Comparison of ENCODE assay signal across 11 mouse cellular contexts in genomic region chr11:71902304-71903019, GRCm38 (mm10).
DNase-seq lines count a peak whose midpoint lies in the region; ATAC-seq lines count a peak whose summit lies in the region.
"Had no signal": no experiment of that assay in that cellular context is flagged by ENCODE, and none has a peak within 500 bp of the region (broad histone marks: within the 10 kb centered on the region; RNA-seq: fewer than 3 reads in every experiment).

No protein-coding gene starts in this region.

- no peaks in the 10 kb centered on the region for H3K27me3 ChIP-seq in midbrain, embryonic 15.5 days (replicated peaks)
- no peaks in the 10 kb centered on the region for H3K27me3 ChIP-seq in intestine, embryonic 16.5 days (replicated peaks; ENCODE audit: control insufficient read depth, insufficient read depth, low read length)
- H3K27me3 ChIP-seq: heart, embryonic 15.5 days had no signal

- 54% methylated on average over 10 of the region's 10 CpGs for WGBS in midbrain, embryonic 15.5 days
- WGBS in intestine, embryonic 16.5 days: 64% methylated on average over 10 of the region's 10 CpGs

- no peak overlapping the region for H3K4me2 ChIP-seq in midbrain, embryonic 15.5 days
- no peak overlapping the region for H3K4me2 ChIP-seq in intestine, embryonic 16.5 days (ENCODE audit: low read depth, low read length)
- H3K4me2 ChIP-seq: heart, embryonic 15.5 days had no signal

- no peaks in the 10 kb centered on the region for H3K9me3 ChIP-seq in midbrain, embryonic 15.5 days
- H3K9me3 ChIP-seq in intestine, embryonic 16.5 days (ENCODE audit: control insufficient read depth, low read length): no peaks in the 10 kb centered on the region
- H3K9me3 ChIP-seq: heart, embryonic 15.5 days had no signal

- H3K4me3 ChIP-seq in midbrain, embryonic 15.5 days: no peak overlapping the region
- H3K4me3 ChIP-seq in intestine, embryonic 16.5 days (ENCODE audit: low read length): no peak overlapping the region
- H3K4me3 ChIP-seq: heart, embryonic 15.5 days had no signal

- DNase-seq in heart, adult 11 months: peak; percentile 77
- no peak for DNase-seq in heart, adult 8-10 months (ENCODE audit: low spot score)
- DNase-seq in cerebellum, adult 8-10 months: peak; percentile 66
- DNase-seq in frontal cortex, postnatal 36 days (ENCODE audit: low spot score in 2 of 2): peak; percentile 71 to 76
- DNase-seq in lung, postnatal 10 days: no peak
- DNase-seq: embryo, embryonic 11 days; kidney, postnatal 4 days had no signal

- H3K27ac ChIP-seq in midbrain, embryonic 15.5 days: 0 out of 2 replicates have a peak overlapping the region, but pooled peaks have one; percentile 5
- H3K27ac ChIP-seq in intestine, embryonic 16.5 days (ENCODE audit: low read length): no peak overlapping the region
- H3K27ac ChIP-seq: heart, embryonic 15.5 days had no signal

- no peak for ATAC-seq in midbrain, embryonic 15.5 days (replicated peaks)
- no peak for ATAC-seq in activated CD4-positive, CD25-positive, alpha-beta regulatory T cell, adult 4 months
- no peak for ATAC-seq in intestine, embryonic 16.5 days

- no peak overlapping the region for H3K9ac ChIP-seq in midbrain, embryonic 15.5 days
- H3K9ac ChIP-seq in intestine, embryonic 16.5 days (ENCODE audit: low read depth, low read length): no peak overlapping the region
- H3K9ac ChIP-seq: heart, embryonic 15.5 days had no signal

- H3K36me3 ChIP-seq in midbrain, embryonic 15.5 days (replicated peaks): no peaks in the 10 kb centered on the region
- no peaks in the 10 kb centered on the region for H3K36me3 ChIP-seq in intestine, embryonic 16.5 days (ENCODE audit: control insufficient read depth, insufficient read depth, low read length)
- H3K36me3 ChIP-seq: heart, embryonic 15.5 days had no signal

- 0 out of 2 replicates have a peak, but pooled peaks cover 8% of the 10 kb centered on the region for H3K4me1 ChIP-seq in midbrain, embryonic 15.5 days
- H3K4me1 ChIP-seq in intestine, embryonic 16.5 days (ENCODE audit: control insufficient read depth, insufficient read depth, low read length): no peaks in the 10 kb centered on the region

Comparison
In these comparisons a context has a peak if more than half of its experiments do, and no peak if none do; other contexts are left out.
1. DNase-seq: peak in heart, adult 11 months (single experiment), cerebellum, adult 8-10 months (single experiment) and frontal cortex, postnatal 36 days (2 of 2); none in heart, adult 8-10 months (single experiment) and lung, postnatal 10 days (single experiment).